Mouse (Mus musculus): ENCODE measurements around the gene Slc25a25.

The Slc25a25 gene

DNA sequence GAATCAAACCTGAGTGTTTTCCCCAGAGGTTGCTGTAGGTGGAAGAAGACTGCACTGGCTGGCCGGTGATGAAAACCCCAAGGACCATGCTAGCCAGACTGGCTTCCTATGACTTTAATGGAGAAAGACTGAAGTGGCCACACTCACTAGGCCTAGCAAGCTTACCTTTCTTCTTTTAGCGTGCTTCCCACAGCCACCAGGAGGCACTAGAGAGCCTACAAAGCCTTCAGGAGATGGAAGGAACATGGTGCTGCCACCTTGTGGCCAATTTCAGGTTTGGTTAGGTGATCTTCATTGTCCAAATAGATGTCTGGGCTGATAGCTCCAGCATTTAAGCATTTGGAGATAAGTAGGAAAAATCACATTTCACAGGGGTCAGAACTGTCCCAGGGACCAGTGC, 46.6 kb downstream of the Slc25a25 start:
- peak; percentile 93 to 95 for DNase-seq (ENCODE audit: low spot score in 2 of 2)

DNA sequence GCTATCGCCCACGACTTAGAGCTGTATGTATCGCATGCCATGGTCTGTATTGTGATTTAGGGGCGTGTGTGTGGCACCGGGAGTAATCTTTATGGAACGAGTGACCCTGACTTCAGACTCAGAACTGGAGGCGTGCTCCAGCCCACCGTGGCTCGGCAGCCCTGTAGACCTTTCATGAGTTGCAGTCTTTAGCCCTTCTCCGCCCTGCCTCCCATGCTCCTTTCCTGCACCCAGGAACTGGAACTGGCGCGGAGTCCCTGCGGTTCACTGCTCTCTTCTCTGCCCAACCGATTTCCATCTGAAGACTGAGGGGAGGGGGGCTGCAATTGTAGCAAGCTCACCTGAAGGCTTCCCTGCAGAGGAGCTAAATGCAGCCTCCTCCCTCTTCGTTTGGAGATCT, 54.5 kb downstream of the Slc25a25 start:
- no peak for DNase-seq (ENCODE audit: low spot score in 2 of 2)

GRCm38 (mm10) chr2:32395946-32396621, 55.2 kb downstream of the Slc25a25 start:
- peak; percentile 70 to 81 for DNase-seq (ENCODE audit: low spot score in 2 of 2)

DNA sequence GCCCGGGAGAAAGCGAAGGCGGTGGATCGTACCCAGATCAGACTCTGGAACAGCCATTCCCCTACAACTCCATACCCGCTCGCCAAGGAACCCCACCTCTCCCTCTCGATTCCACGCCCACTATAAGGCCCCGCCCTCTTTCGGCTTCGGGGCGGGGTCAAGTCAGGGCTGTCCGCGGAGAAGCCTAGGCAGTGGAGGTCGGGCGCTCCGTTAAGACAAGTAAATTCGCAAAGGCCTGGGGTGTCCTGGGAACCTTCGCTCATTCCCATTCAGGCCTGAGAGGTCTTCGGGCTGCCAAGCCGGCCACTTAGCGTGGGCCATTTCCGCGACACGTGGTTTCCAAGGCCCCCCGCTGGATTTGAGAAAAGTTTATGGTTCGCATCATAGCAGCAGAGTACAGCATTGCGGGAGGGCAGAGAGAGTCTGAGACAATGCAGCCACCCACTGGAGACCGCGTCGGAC, 55.7 kb downstream of the Slc25a25 start, which contains the start of gene Ptges2:
Ptges2 (plus strand) TSS at position 413 of the 462 bp plus-strand sequence.
- DNase-seq (ENCODE audit: low spot score in 2 of 2) = peak; percentile 54 to 83

DNA sequence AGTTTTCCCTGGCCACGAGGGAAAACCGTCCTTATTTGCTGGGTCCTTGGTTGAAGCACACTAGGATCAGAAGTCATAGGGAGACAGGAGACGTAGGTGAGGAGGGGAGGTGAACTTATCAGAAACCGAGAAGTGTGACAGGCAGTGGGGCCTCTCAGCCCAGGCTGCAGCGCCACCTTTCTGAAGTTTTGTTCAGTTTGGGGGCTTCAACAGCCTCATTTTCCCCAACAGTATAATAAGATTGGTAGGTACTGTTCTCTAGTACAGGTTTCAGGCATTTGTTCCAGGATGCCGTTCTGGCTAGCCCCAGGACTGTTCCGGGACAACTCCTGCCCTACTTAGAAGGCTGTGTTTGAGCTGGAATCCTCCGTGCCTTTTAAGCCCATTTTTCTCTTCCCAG, 56.3 kb downstream of the Slc25a25 start:
- DNase-seq (ENCODE audit: low spot score in 2 of 2) = peak in 1 of 2 experiments; percentile 28

GRCm38 (mm10) chr2:32392063-32392462, 59.2 kb downstream of the Slc25a25 start:
- no peak for DNase-seq (ENCODE audit: low spot score in 2 of 2)

GRCm38 (mm10) chr2:32390871-32391270, 60.4 kb downstream of the Slc25a25 start:
- no peak for DNase-seq (ENCODE audit: low spot score in 2 of 2)

- no peak for DNase-seq (ENCODE audit: low spot score in 2 of 2)
Observed at GRCm38 (mm10) chr2:32389157-32389556, 62.1 kb downstream of the Slc25a25 start.

DNA sequence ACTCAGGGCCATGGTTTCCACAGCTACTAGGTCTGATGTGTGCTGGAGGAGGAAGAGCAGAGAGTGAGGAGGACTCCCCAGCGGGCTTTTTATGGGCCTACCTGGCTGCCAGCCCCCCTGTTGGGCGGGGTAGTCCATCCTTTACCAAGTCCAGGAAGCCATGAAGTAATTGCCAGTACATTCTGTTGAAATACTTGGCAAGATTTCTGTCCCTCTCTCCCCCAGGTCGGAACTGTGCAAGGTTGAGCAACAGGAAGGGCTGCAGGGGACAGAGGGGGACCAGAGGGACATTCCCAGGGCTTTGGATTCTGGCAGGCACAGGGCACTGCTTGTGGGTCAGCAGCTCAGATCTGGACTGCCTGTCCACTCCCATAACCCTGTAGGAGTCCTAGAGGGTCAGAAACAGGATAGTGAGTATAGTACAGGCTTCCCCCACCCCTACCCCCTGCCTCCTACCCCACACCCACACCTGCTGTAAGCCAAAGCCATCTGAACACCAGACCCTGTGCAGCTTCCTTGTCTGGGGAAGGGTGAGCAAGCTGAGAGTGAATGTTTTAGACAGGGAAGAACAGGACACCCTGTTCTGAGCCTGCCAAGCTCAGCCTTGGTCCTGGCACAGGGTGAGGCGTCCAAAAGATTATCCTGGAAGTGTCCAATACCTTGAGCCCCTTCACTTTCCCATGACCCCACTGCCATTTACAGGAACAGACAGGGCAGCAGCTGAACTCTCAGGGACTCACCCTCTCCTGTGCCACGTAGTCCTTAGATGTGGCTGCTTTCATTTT, 63.3 kb downstream of the Slc25a25 start, which contains the start of gene Lcn2:
Lcn2 (minus strand) TSS at position 547 of the 785 bp plus-strand sequence.
- no peak for DNase-seq (ENCODE audit: low spot score in 2 of 2)

DNA sequence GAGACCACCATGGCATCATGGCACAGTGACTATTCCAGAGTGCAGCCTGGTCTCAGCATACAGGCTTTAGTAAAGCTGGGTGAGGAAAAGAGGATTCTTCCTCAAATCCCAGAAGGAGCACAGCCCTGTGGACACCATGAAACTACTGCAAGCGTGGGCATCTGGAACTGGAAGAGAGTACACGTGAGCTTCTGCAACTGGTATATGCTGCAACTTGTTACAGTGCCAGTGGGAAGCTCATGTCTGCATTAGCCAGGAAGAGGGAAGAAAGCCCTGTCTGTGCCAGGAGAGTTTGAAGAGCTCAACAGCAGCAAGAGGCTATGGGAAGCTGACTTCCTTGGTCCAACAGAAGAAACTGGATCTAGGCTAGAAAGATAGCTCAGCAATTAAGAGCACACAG, 68.6 kb downstream of the Slc25a25 start:
- no peak for DNase-seq (ENCODE audit: low spot score in 2 of 2)

DNA sequence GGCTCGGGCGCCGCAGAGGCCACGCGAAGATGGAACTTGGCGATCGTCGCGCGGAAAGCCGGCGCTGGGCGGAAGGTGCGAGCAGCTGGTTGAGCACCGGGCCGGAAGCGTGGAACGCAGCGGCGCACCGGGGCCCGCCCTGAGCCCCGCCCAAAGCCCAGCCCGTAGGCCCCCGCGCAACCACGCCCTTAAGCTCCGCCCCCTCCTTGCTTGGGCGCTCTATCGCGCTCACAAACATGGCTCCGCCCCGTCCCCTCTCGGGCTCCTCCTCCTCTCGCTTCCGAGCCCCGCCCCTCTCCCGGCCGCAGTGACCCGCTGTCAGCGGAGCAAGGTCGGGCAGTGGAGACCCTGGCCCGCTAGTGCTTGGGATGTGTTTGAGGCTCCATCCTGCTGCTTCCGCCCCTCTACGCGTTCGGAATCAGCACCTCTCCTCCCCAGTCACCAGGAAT, 69.4 kb downstream of the Slc25a25 start, which contains the start of gene 1110008P14Rik:
1110008P14Rik (minus strand) TSS at position 164 of the 449 bp plus-strand sequence.
- DNase-seq (ENCODE audit: low spot score in 2 of 2) = peak; percentile 71 to 86

- DNase-seq (ENCODE audit: low spot score in 2 of 2) = peak; percentile 41 to 50
Observed at GRCm38 (mm10) chr2:32381141-32381774, 70.0 kb downstream of the Slc25a25 start.

- no peak for DNase-seq (ENCODE audit: low spot score in 2 of 2)
Observed at GRCm38 (mm10) chr2:32380001-32380500, 71.2 kb downstream of the Slc25a25 start.

DNA sequence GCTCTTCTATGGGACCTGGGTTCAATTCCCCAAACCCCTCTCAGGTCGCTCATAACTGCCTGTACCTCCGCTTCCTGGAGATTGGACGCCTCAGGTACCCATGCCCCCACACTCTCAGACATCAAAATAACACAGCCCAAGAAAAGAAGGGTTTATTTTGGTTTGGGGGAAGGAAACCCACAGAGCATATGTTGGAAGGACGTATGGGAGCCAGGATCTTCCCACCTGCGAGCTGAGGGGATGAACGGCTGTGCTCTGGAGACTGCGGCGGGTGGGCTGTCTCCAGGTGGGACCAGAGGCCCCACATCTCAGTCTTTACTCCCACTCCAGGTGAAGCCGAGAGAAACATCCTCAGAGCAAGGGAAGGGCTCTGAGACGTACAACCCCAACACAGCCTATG, 74.3 kb downstream of the Slc25a25 start:
- no peak for DNase-seq (ENCODE audit: low spot score in 2 of 2)

- no peak for DNase-seq (ENCODE audit: low spot score in 2 of 2)
Observed at GRCm38 (mm10) chr2:32375317-32375940, 75.8 kb downstream of the Slc25a25 start.

- no peak for DNase-seq (ENCODE audit: low spot score in 2 of 2)
Observed at GRCm38 (mm10) chr2:32374191-32374590, 77.1 kb downstream of the Slc25a25 start.

DNA sequence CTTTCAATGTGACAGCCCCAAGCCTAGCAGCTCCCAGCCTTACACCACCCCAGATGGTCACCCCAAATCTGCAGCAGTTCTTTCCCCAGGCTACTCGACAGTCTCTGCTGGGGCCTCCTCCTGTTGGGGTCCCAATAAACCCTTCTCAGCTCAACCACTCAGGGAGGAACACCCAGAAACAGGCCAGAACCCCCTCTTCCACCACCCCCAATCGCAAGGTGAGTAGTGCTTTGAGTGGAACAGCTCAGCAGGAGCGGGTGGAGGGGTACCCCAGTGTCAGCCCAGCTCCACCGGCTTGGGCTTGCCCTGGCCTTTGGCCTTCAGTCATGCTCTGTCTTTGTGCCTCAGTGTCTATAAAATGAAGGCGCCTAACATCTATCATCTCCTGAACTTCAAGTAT, 83.9 kb downstream of the Slc25a25 start:
- no peak for DNase-seq (ENCODE audit: low spot score in 2 of 2)

Measured in cerebellum, postnatal 4 days (tissue).